Mouse (Mus musculus) adrenal gland, postnatal 14 days (tissue): ENCODE measurements around the gene Vps13a. TPM values are rescaled to one million over a fixed set of nuclear protein-coding genes. Genes with fewer than 3 reads are reported as not detected.
"Not testable (repeated sequence)": the region's sequence is repeated elsewhere in the genome, so short reads cannot be mapped to it uniquely, and the experiment has no call there.

Source experiments
- DNase-seq: peaks from one replicate; pipeline ENCODE4 v3.0.0; 2021; ENCODE audit warnings: mixed read lengths
- total RNA-seq: library from RNA; stranded (reverse); gene quantifications from 2 replicates; pipeline ENCODE4 v1.2.3, GENCODE M21; 2021

Vps13a gene
- total RNA-seq, 1 experiment from 2014 or later = 39.8 TPM

- no peak for DNase-seq
Measured at GRCm38 (mm10) chr19:16767407-16767806, 13.3 kb downstream of the Vps13a start.

GRCm38 (mm10) chr19:16757439-16757838, 23.3 kb downstream of the Vps13a start:
- not testable (repeated sequence) for DNase-seq

GRCm38 (mm10) chr19:16755854-16756253, 24.9 kb downstream of the Vps13a start:
- DNase-seq = no peak

- DNase-seq = no peak
Measured at GRCm38 (mm10) chr19:16755226-16755625, 25.5 kb downstream of the Vps13a start.

GRCm38 (mm10) chr19:16753151-16753550, 27.6 kb downstream of the Vps13a start:
- DNase-seq = no peak

GRCm38 (mm10) chr19:16736854-16737253, 43.9 kb downstream of the Vps13a start:
- DNase-seq = no peak

- DNase-seq = no peak
Measured at GRCm38 (mm10) chr19:16728729-16729128, 52.0 kb downstream of the Vps13a start.

GRCm38 (mm10) chr19:16715249-16715648, 65.5 kb downstream of the Vps13a start:
- DNase-seq = no peak

GRCm38 (mm10) chr19:16701790-16702189, 78.9 kb downstream of the Vps13a start:
- no peak for DNase-seq

- DNase-seq = no peak
Measured at GRCm38 (mm10) chr19:16684922-16685321, 95.8 kb downstream of the Vps13a start.

GRCm38 (mm10) chr19:16684210-16684609, 96.5 kb downstream of the Vps13a start:
- DNase-seq = no peak

- DNase-seq = no peak
Measured at GRCm38 (mm10) chr19:16625610-16626395, 154.9 kb downstream of the Vps13a start.

- no peak for DNase-seq
Measured at GRCm38 (mm10) chr19:16624994-16625393, 155.7 kb downstream of the Vps13a start.

GRCm38 (mm10) chr19:16623154-16623553, 157.6 kb downstream of the Vps13a start:
- no peak for DNase-seq

GRCm38 (mm10) chr19:16607634-16608033, 173.1 kb downstream of the Vps13a start:
- DNase-seq = no peak

GRCm38 (mm10) chr19:16602026-16602425, 178.7 kb downstream of the Vps13a start:
- DNase-seq = no peak

GRCm38 (mm10) chr19:16599298-16599970, 181.3 kb downstream of the Vps13a start:
- DNase-seq = peak; percentile 82

- DNase-seq = peak; percentile 39
Measured at GRCm38 (mm10) chr19:16598653-16599297, 182.0 kb downstream of the Vps13a start.

- DNase-seq = no peak
Measured at GRCm38 (mm10) chr19:16597216-16597615, 183.5 kb downstream of the Vps13a start.

GRCm38 (mm10) chr19:16593975-16594317, 186.8 kb downstream of the Vps13a start:
- no peak for DNase-seq

- DNase-seq = peak; percentile 81
Measured at GRCm38 (mm10) chr19:16593256-16593974, 187.3 kb downstream of the Vps13a start.

- no peak for DNase-seq
Measured at GRCm38 (mm10) chr19:16585379-16585778, 195.4 kb downstream of the Vps13a start.

GRCm38 (mm10) chr19:16584546-16584945, 196.2 kb downstream of the Vps13a start:
- no peak for DNase-seq
